Mouse (Mus musculus): ENCODE measurements around the gene Apol9b.

DNA sequence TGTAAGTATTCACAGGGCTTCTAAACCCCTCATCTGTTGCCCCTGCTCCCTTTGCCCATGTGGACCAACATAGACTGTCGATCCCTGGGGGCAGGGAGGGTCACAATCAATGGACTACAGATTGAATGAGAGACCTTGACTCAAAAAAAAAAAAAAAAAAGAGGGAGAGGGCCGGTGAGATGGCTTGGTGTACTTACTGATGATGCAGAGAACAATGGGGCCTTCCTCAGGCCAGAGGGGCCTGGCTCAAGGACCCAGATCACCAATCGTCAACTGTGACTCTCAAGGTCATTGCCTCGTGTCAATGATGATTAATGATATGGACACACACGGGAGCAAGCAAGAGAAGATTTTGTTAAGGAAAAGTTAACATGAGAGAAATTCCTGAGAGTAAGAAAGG lies 15.8 kb downstream of the Apol9b start:
- TF ChIP-seq CTCF (IDR thresholded peaks at IDR 0.05 in 2 of 3, conservative IDR thresholded peaks at IDR 0.05 in 1 of 3; ENCODE audit: control insufficient read depth in 1 of 3, insufficient read depth in 1 of 3, low read depth in 2 of 3, low read length in 3 of 3, poor library complexity in 1 of 3, severe bottlenecking in 1 of 3): no peak
- no peak for TF ChIP-seq MYC (IDR thresholded peaks at IDR 0.05; ENCODE audit: low read depth, low read length)
- TF ChIP-seq MAX (IDR thresholded peaks at IDR 0.05; ENCODE audit: low read length): no peak
- no peak for TF ChIP-seq NRF1 (IDR thresholded peaks at IDR 0.05; ENCODE audit: insufficient read depth, low read depth, low read length, poor library complexity, severe bottlenecking)
- TF ChIP-seq POLR2A (IDR thresholded peaks at IDR 0.05; ENCODE audit: control insufficient read depth in 1 of 2, insufficient read depth in 1 of 2, low read depth in 1 of 2, low read length in 2 of 2, poor library complexity in 1 of 2): no peak
- no peak for TF ChIP-seq EP300 (IDR thresholded peaks at IDR 0.05; ENCODE audit: low read depth in 1 of 2, low read length in 2 of 2)

All from MEL (cell line).